Mouse (Mus musculus): ENCODE results near the gene Olfr1276.

GRCm38 (mm10) chr2:111235186-111235585 is 19.1 kb upstream of the Olfr1276 start, which contains the start of gene Olfr1275:
- no peak for TF ChIP-seq POLR2A (IDR thresholded peaks at IDR 0.05; ENCODE audit: borderline replicate concordance, control insufficient read depth, low read depth, low read length)
- no peak for TF ChIP-seq CTCF (IDR thresholded peaks at IDR 0.05; ENCODE audit: control insufficient read depth, insufficient read depth, low read length)

Measured in bone marrow, adult 2 months (tissue).